Mouse (Mus musculus): ENCODE measurements at regions not wholly inside any gene's neighbourhood (a gene's known extent, or its start where the extent isn't known, plus 50 kb on each side); places are given as distances from the start of the nearest gene placed in this dataset.

DNA sequence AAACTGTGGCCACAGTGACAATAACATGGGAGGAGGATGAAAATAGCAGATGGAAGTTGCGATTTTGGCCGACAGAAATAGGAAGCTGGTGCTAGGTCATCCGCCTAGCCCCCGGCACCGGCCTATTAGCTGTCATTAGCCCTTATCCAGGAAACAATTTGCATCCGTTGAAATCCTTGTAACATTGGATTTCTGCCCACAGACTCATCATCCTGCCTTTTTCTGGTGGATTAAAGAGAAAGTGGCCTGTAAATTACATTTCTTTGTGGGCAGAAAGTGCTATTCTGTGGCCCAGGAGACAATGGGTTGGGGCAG is 261.1 kb upstream of the Gm10131 start:
- no peak for ATAC-seq (ENCODE audit: low FRiP score)
- no peaks in the 10 kb centered on the region for H3K9me3 ChIP-seq (ENCODE audit: control insufficient read depth, low read length)
- H3K4me3 ChIP-seq (ENCODE audit: low read depth, low read length), result no peak overlapping the region

GRCm38 (mm10) chr8:34371973-34372665 is 260.6 kb upstream of the Gm10131 start:
- Histone ChIP-seq H3K9me3 (ENCODE audit: control insufficient read depth, low read length) (no peaks in the 10 kb centered on the region), H3K36me3 (ENCODE audit: control insufficient read depth, insufficient read depth, low read length) (no peaks in the 10 kb centered on the region), H3K4me3 (ENCODE audit: low read depth, low read length) (no peak overlapping the region), H3K4me2 (replicated peaks; ENCODE audit: low read depth, low read length) (no peak overlapping the region), H3K27ac (ENCODE audit: low read depth, low read length) (no peak overlapping the region), H3K4me1 (replicated peaks; ENCODE audit: control insufficient read depth, insufficient read depth, low read length) (no peaks in the 10 kb centered on the region; the same call in 1 of the 2 replicates), H3K27me3 (ENCODE audit: control insufficient read depth, insufficient read depth, low read length) (no peaks in the 10 kb centered on the region), H3K9ac (ENCODE audit: low read depth, low read length) (no peak overlapping the region)
- no peak for DNase-seq (ENCODE audit: low spot score)
- 85% methylated on average over 17 of the region's 17 CpGs for WGBS
- no peak for ATAC-seq (ENCODE audit: low FRiP score)

More for the DNA sequence above, 261.1 kb upstream of the Gm10131 start:
- Histone ChIP-seq H3K27me3 (ENCODE audit: control insufficient read depth, insufficient read depth, low read length) (no peaks in the 10 kb centered on the region), H3K4me1 (replicated peaks; ENCODE audit: control insufficient read depth, insufficient read depth, low read length) (no peaks in the 10 kb centered on the region; the same call in 1 of the 2 replicates), H3K36me3 (ENCODE audit: control insufficient read depth, insufficient read depth, low read length) (no peaks in the 10 kb centered on the region), H3K4me2 (replicated peaks; ENCODE audit: low read depth, low read length) (no peak overlapping the region), H3K9ac (ENCODE audit: low read depth, low read length) (no peak overlapping the region), H3K27ac (ENCODE audit: low read depth, low read length) (no peak overlapping the region)
- 73% methylated on average over 6 of the region's 6 CpGs for WGBS
- no peak for DNase-seq (ENCODE audit: low spot score)

DNA sequence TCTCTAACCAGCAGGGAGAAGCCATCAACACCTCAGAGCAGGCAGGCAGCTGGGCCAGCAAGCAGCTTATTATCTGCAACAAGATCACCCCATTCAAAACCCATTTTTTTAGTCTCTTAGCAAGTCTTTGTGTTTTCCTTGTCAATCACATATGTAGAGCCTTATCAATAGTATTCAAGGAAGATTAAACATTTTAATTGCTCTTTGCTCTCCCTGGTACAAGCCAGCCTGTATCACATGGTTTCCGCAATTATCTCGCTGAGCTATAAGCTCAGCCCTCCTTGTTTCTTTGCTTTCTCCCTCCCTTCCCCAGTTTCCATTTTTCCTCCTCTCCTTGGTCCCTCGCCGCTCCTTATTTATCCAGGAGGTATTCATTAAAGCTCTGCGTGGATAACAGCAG is 259.9 kb upstream of the Gm10131 start:
- Histone ChIP-seq H3K36me3 (ENCODE audit: control insufficient read depth, insufficient read depth, low read length) (no peaks in the 10 kb centered on the region), H3K9ac (ENCODE audit: low read depth, low read length) (no peak overlapping the region), H3K4me1 (replicated peaks; ENCODE audit: control insufficient read depth, insufficient read depth, low read length) (no peaks in the 10 kb centered on the region), H3K27me3 (ENCODE audit: control insufficient read depth, insufficient read depth, low read length) (no peaks in the 10 kb centered on the region), H3K27ac (ENCODE audit: low read depth, low read length) (no peak overlapping the region), H3K4me2 (replicated peaks; ENCODE audit: low read depth, low read length) (no peak overlapping the region), H3K4me3 (ENCODE audit: low read depth, low read length) (no peak overlapping the region), H3K9me3 (ENCODE audit: control insufficient read depth, low read length) (no peaks in the 10 kb centered on the region)
- ATAC-seq (ENCODE audit: low FRiP score) (no peak), DNase-seq (ENCODE audit: low spot score) (no peak)
- WGBS, result 62% methylated on average over 5 of the region's 5 CpGs

DNA sequence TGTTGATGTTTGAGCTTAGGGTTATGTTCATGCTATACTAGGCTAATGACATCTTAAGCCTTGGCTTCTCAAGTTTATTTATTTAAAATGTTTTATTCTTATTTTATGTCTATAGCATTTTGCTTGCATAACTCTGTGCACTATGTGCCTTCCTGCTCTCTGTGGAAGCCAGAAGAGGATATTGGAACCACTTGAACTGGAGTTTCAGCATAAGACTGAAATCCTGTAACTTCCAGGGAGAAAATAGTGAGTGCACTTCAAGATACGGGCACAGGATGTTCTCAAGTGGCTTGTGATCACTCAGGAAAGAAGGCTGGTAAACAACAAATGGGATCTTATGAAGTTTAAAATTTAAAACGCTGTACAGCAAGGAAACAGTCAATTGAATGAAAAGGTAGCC is 257.0 kb upstream of the Gm10131 start:
- Histone ChIP-seq H3K4me1 (replicated peaks; ENCODE audit: control insufficient read depth, insufficient read depth, low read length) (no peaks in the 10 kb centered on the region), H3K36me3 (ENCODE audit: control insufficient read depth, insufficient read depth, low read length) (no peaks in the 10 kb centered on the region), H3K27me3 (ENCODE audit: control insufficient read depth, insufficient read depth, low read length) (no peaks in the 10 kb centered on the region), H3K4me3 (ENCODE audit: low read depth, low read length) (no peak overlapping the region), H3K4me2 (replicated peaks; ENCODE audit: low read depth, low read length) (no peak overlapping the region), H3K9me3 (ENCODE audit: control insufficient read depth, low read length) (no peaks in the 10 kb centered on the region), H3K27ac (ENCODE audit: low read depth, low read length) (no peak overlapping the region), H3K9ac (ENCODE audit: low read depth, low read length) (no peak overlapping the region)
- DNase-seq (ENCODE audit: low spot score), result no peak
- no peak for ATAC-seq (ENCODE audit: low FRiP score)
- WGBS, result 85% methylated on average over 2 of the region's 2 CpGs

GRCm38 (mm10) chr8:34364446-34365035 is 253.0 kb upstream of the Gm10131 start:
- Histone ChIP-seq H3K27ac (ENCODE audit: low read depth, low read length) (no peak overlapping the region), H3K27me3 (ENCODE audit: control insufficient read depth, insufficient read depth, low read length) (no peaks in the 10 kb centered on the region), H3K9ac (ENCODE audit: low read depth, low read length) (no peak overlapping the region), H3K36me3 (ENCODE audit: control insufficient read depth, insufficient read depth, low read length) (no peaks in the 10 kb centered on the region), H3K9me3 (ENCODE audit: control insufficient read depth, low read length) (no peaks in the 10 kb centered on the region), H3K4me1 (replicated peaks; ENCODE audit: control insufficient read depth, insufficient read depth, low read length) (no peaks in the 10 kb centered on the region), H3K4me2 (replicated peaks; ENCODE audit: low read depth, low read length) (no peak overlapping the region), H3K4me3 (ENCODE audit: low read depth, low read length) (no peak overlapping the region)
- WGBS, result 75% methylated on average over 18 of the region's 18 CpGs
- DNase-seq (ENCODE audit: low spot score), result no peak
- ATAC-seq (ENCODE audit: low FRiP score), result no peak

DNA sequence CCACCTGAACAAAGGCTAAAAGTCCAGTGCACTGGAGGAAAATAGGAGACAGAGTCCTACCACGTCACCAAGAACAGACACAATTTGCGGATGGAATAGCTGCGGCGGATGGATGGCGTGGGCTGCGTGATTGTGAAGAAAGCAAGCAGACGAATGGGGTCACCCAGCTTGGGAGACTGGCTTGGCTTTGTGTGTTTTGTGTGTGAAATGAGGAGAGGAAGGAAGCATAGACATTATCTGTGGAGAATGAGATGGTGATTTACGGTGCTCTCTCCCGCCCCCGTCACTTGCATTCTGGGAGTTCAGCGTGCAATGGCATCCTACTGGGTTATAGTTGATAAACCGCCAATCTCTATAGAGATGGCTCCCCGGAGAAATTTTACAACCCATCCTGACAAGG is 252.1 kb upstream of the Gm10131 start:
- H3K4me2 ChIP-seq (replicated peaks; ENCODE audit: low read depth, low read length), result peak overlapping the region; percentile 24; the same call in 1 of the 2 replicates
- peak overlapping the region; percentile 74 for H3K27ac ChIP-seq (ENCODE audit: low read depth, low read length)
- ATAC-seq (ENCODE audit: low FRiP score) (peak; percentile 58; the same call in 1 of the 2 replicates), DNase-seq (ENCODE audit: low spot score) (peak; percentile 44)
- H3K9ac ChIP-seq (ENCODE audit: low read depth, low read length), result 0 out of 2 replicates have a peak overlapping the region, but pooled peaks have one; percentile 35
- no peaks in the 10 kb centered on the region for H3K27me3 ChIP-seq (ENCODE audit: control insufficient read depth, insufficient read depth, low read length)
- 46% methylated on average over 13 of the region's 13 CpGs for WGBS
- no peak overlapping the region for H3K4me3 ChIP-seq (ENCODE audit: low read depth, low read length)
- H3K9me3 ChIP-seq (ENCODE audit: control insufficient read depth, low read length), result no peaks in the 10 kb centered on the region
- H3K4me1 ChIP-seq (replicated peaks; ENCODE audit: control insufficient read depth, insufficient read depth, low read length), result no peaks in the 10 kb centered on the region
- H3K36me3 ChIP-seq (ENCODE audit: control insufficient read depth, insufficient read depth, low read length), result no peaks in the 10 kb centered on the region

DNA sequence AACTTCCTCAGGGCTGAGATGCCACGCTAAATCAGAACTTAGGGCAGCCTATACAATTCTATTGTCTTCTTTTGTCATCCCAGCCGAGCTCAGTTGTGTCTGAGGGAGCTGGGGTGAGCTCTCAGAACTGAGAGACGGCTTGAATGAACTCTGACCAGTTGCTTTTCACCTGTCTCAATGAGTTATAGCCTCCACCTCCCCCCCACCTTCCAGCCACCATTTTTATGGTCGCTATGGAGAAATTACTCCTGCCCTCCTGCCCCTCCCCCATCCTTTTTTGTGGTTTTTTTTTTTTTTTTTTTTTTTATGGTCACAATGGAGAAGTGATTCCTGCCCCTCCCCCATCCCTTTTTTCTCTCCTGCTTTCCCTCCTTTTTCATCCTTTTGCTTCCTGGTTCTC is 251.6 kb upstream of the Gm10131 start:
- H3K36me3 ChIP-seq (ENCODE audit: control insufficient read depth, insufficient read depth, low read length), result no peaks in the 10 kb centered on the region
- no peak overlapping the region for H3K4me2 ChIP-seq (replicated peaks; ENCODE audit: low read depth, low read length)
- WGBS, result 25% methylated on average over 4 of the region's 4 CpGs
- H3K9me3 ChIP-seq (ENCODE audit: control insufficient read depth, low read length), result no peaks in the 10 kb centered on the region
- DNase-seq (ENCODE audit: low spot score), result peak; percentile 52
- H3K27ac ChIP-seq (ENCODE audit: low read depth, low read length), result peak overlapping the region; percentile 74
- H3K9ac ChIP-seq (ENCODE audit: low read depth, low read length), result no peak overlapping the region
- no peak overlapping the region for H3K4me3 ChIP-seq (ENCODE audit: low read depth, low read length)
- ATAC-seq (ENCODE audit: low FRiP score), result peak; percentile 72
- no peaks in the 10 kb centered on the region for H3K27me3 ChIP-seq (ENCODE audit: control insufficient read depth, insufficient read depth, low read length)
- H3K4me1 ChIP-seq (replicated peaks; ENCODE audit: control insufficient read depth, insufficient read depth, low read length), result no peaks in the 10 kb centered on the region

- WGBS, result 92% methylated on average over 3 of the region's 3 CpGs
- ATAC-seq (ENCODE audit: low FRiP score) (no peak), DNase-seq (ENCODE audit: low spot score) (no peak)
- Histone ChIP-seq H3K4me2 (replicated peaks; ENCODE audit: low read depth, low read length) (no peak overlapping the region), H3K36me3 (ENCODE audit: control insufficient read depth, insufficient read depth, low read length) (no peaks in the 10 kb centered on the region), H3K4me3 (ENCODE audit: low read depth, low read length) (no peak overlapping the region), H3K27ac (ENCODE audit: low read depth, low read length) (no peak overlapping the region), H3K9ac (ENCODE audit: low read depth, low read length) (no peak overlapping the region), H3K9me3 (ENCODE audit: control insufficient read depth, low read length) (no peaks in the 10 kb centered on the region), H3K27me3 (ENCODE audit: control insufficient read depth, insufficient read depth, low read length) (no peaks in the 10 kb centered on the region), H3K4me1 (replicated peaks; ENCODE audit: control insufficient read depth, insufficient read depth, low read length) (no peaks in the 10 kb centered on the region)
Observed at GRCm38 (mm10) chr8:34361377-34361776, 249.8 kb upstream of the Gm10131 start.

DNA sequence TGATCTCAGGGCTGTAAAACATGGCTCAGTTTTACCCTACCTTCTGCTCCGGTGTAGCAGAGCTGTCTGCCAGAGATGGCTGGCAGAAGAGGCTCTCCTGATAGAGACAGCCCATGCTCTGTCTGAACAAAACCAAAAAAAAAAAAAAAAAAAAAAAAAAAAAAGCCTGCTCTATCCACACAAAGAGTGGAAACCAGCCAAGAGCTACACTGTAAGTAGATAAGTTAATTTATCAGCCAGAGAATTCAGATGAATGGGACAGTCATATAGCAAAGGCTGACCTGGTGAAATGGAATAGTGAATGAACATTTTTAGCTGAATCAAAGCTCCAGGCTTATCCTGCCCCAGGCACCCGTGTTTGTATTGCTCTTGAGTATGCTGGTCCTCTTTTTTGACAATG is 248.2 kb upstream of the Gm10131 start:
- Histone ChIP-seq H3K9ac (ENCODE audit: low read depth, low read length) (no peak overlapping the region), H3K27ac (ENCODE audit: low read depth, low read length) (no peak overlapping the region), H3K4me2 (replicated peaks; ENCODE audit: low read depth, low read length) (no peak overlapping the region), H3K9me3 (ENCODE audit: control insufficient read depth, low read length) (no peaks in the 10 kb centered on the region), H3K27me3 (ENCODE audit: control insufficient read depth, insufficient read depth, low read length) (no peaks in the 10 kb centered on the region), H3K36me3 (ENCODE audit: control insufficient read depth, insufficient read depth, low read length) (no peaks in the 10 kb centered on the region), H3K4me3 (ENCODE audit: low read depth, low read length) (no peak overlapping the region), H3K4me1 (replicated peaks; ENCODE audit: control insufficient read depth, insufficient read depth, low read length) (no peaks in the 10 kb centered on the region)
- 81% methylated on average over 2 of the region's 2 CpGs for WGBS
- DNase-seq (ENCODE audit: low spot score), result no peak
- no peak for ATAC-seq (ENCODE audit: low FRiP score)

Measured in hindbrain, embryonic 11.5 days (tissue).